Mouse (Mus musculus) neutrophil, adult 5-6 weeks (primary cell): ENCODE results near the gene Arhgef7. TPM values are rescaled to one million over a fixed set of nuclear protein-coding genes. Genes with fewer than 3 reads are reported as not detected.

Experiments
- ATAC-seq: fragments of 151-379, 151-347 bp; 2 replicates; pipeline ENCODE4 v1.8.0; 2017; ENCODE audit warnings: mild to moderate bottlenecking, moderate TSS enrichment; ENCODE audit not compliant: insufficient number of reproducible peaks, poor library complexity, low FRiP score, severe bottlenecking; ENCODE audit errors: extremely low read depth
- total RNA-seq: library from RNA; stranded (forward); fragments of 200-1000 nt; gene quantifications from 2 replicates; pipeline ENCODE4 v1.2.3, GENCODE M21; 2017

Gene Arhgef7
- total RNA-seq, 1 experiment from 2014 or later = 34.1 TPM

GRCm38 (mm10) chr8:11820136-11820535, 92.6 kb downstream of the Arhgef7 start:
- no peak for ATAC-seq

- ATAC-seq = no peak
Measured at GRCm38 (mm10) chr8:11820568-11820967, 93.0 kb downstream of the Arhgef7 start.

GRCm38 (mm10) chr8:11821451-11822206, 94.1 kb downstream of the Arhgef7 start:
- ATAC-seq = no peak

GRCm38 (mm10) chr8:11822550-11823060, 95.1 kb downstream of the Arhgef7 start:
- ATAC-seq = no peak

GRCm38 (mm10) chr8:11825756-11826155, 98.2 kb downstream of the Arhgef7 start:
- no peak for ATAC-seq

- no peak for ATAC-seq
Measured at GRCm38 (mm10) chr8:11827312-11827711, 99.8 kb downstream of the Arhgef7 start.

GRCm38 (mm10) chr8:11830214-11831046, 102.9 kb downstream of the Arhgef7 start:
- no peak for ATAC-seq

- no peak for ATAC-seq
Measured at GRCm38 (mm10) chr8:11831174-11831573, 103.7 kb downstream of the Arhgef7 start.

GRCm38 (mm10) chr8:11831939-11832338, 104.4 kb downstream of the Arhgef7 start:
- ATAC-seq = no peak

GRCm38 (mm10) chr8:11833157-11833556, 105.6 kb downstream of the Arhgef7 start:
- ATAC-seq = no peak

- ATAC-seq = no peak
Measured at GRCm38 (mm10) chr8:11834200-11834599, 106.7 kb downstream of the Arhgef7 start.

GRCm38 (mm10) chr8:11834691-11835090, 107.2 kb downstream of the Arhgef7 start:
- ATAC-seq = no peak

- no peak for ATAC-seq
Measured at GRCm38 (mm10) chr8:11840174-11840573, 112.7 kb downstream of the Arhgef7 start, which contains the start of gene Tex29. TSS of gene Tex29 (plus strand) at chr8:11840474.

GRCm38 (mm10) chr8:11841571-11841970, 114.0 kb downstream of the Arhgef7 start:
- no peak for ATAC-seq

- no peak for ATAC-seq
Measured at GRCm38 (mm10) chr8:11842757-11843156, 115.2 kb downstream of the Arhgef7 start.

GRCm38 (mm10) chr8:11843677-11844315, 116.3 kb downstream of the Arhgef7 start:
- ATAC-seq = no peak

GRCm38 (mm10) chr8:11844316-11844685, 116.8 kb downstream of the Arhgef7 start:
- ATAC-seq = no peak

- ATAC-seq = no peak
Measured at GRCm38 (mm10) chr8:11846807-11847206, 119.3 kb downstream of the Arhgef7 start.

- no peak for ATAC-seq
Measured at GRCm38 (mm10) chr8:11867832-11868231, 140.3 kb downstream of the Arhgef7 start.
